Comparison of ENCODE assay signal across 8 mouse cellular contexts in genomic region chr7:4924483-4924882, GRCm38 (mm10). TPM values are rescaled to one million over a fixed set of nuclear protein-coding genes. Genes with fewer than 3 reads are reported as not detected.
DNase-seq lines count a peak whose midpoint lies in the region; ATAC-seq and TF ChIP-seq lines count a peak whose summit lies in the region.

No protein-coding gene starts in this region.

- no peak for DNase-seq in liver, postnatal 0 days
- peak; percentile 52 for DNase-seq in limb, embryonic 11.5 days (ENCODE audit: low spot score)
- DNase-seq in layer of hippocampus, adult 11-12 months (ENCODE audit: low spot score) = no peak
- DNase-seq in cerebellum, adult 11 months = no peak

- H3K4me2 ChIP-seq in liver, embryonic 12.5 days = peak overlapping the region; percentile 56; the same call in 1 of the 2 replicates
- H3K4me2 ChIP-seq in liver, postnatal 0 days (ENCODE audit: low read depth, low read length) = no peak overlapping the region
- peak overlapping the region; percentile 59 for H3K4me2 ChIP-seq in embryonic facial prominence, embryonic 15.5 days (replicated peaks)
- H3K4me2 ChIP-seq in limb, embryonic 11.5 days (ENCODE audit: low read depth, severe bottlenecking) = peak overlapping the region; percentile 71

- peaks cover 73% of the 10 kb centered on the region for H3K27me3 ChIP-seq in liver, embryonic 12.5 days (replicated peaks)
- H3K27me3 ChIP-seq in liver, postnatal 0 days (ENCODE audit: insufficient read depth, low read length) = peaks cover 23% of the 10 kb centered on the region
- H3K27me3 ChIP-seq in embryonic facial prominence, embryonic 15.5 days = no peaks in the 10 kb centered on the region
- no peaks in the 10 kb centered on the region for H3K27me3 ChIP-seq in limb, embryonic 11.5 days (ENCODE audit: control insufficient read depth, insufficient read depth, low read length)
- H3K27me3 ChIP-seq in small intestine, adult 2 months (ENCODE audit: control insufficient read depth, insufficient read depth, low read length) = peaks cover 12% of the 10 kb centered on the region; the same call in 1 of the 2 replicates

- no peak overlapping the region for H3K27ac ChIP-seq in liver, embryonic 12.5 days
- no peak overlapping the region for H3K27ac ChIP-seq in liver, postnatal 0 days (ENCODE audit: low read depth)
- peak overlapping the region; percentile 91 for H3K27ac ChIP-seq in embryonic facial prominence, embryonic 15.5 days (replicated peaks)
- peak overlapping the region; percentile 88 for H3K27ac ChIP-seq in limb, embryonic 11.5 days (replicated peaks; ENCODE audit: low read depth, low read length)
- peak overlapping the region; percentile 39 for H3K27ac ChIP-seq in small intestine, adult 2 months (ENCODE audit: insufficient read depth, low read depth, low read length)

- TF ChIP-seq CTCF in liver, postnatal 0 days (IDR thresholded peaks at IDR 0.05; ENCODE audit: low read depth) = no peak
- no peak for TF ChIP-seq CTCF in small intestine, adult 2 months (IDR thresholded peaks at IDR 0.05; ENCODE audit: extremely low read depth, insufficient read length, insufficient replicate concordance, low read depth, low read length)

- TF ChIP-seq POLR2A in small intestine, adult 2 months (IDR thresholded peaks at IDR 0.05; ENCODE audit: low read depth, low read length) = no peak

- peaks cover 16% of the 10 kb centered on the region for H3K36me3 ChIP-seq in liver, embryonic 12.5 days
- H3K36me3 ChIP-seq in liver, postnatal 0 days (replicated peaks; ENCODE audit: insufficient read depth, low read length) = peaks cover 10% of the 10 kb centered on the region
- peaks cover 17% of the 10 kb centered on the region for H3K36me3 ChIP-seq in embryonic facial prominence, embryonic 15.5 days
- H3K36me3 ChIP-seq in limb, embryonic 11.5 days (ENCODE audit: control insufficient read depth, insufficient read depth, low read length) = peaks cover 13% of the 10 kb centered on the region; the same call in 1 of the 2 replicates
- peaks cover 13% of the 10 kb centered on the region for H3K36me3 ChIP-seq in small intestine, adult 2 months (ENCODE audit: control insufficient read depth, insufficient read depth, low read length)

- peaks cover 47% of the 10 kb centered on the region for H3K4me1 ChIP-seq in liver, embryonic 12.5 days
- H3K4me1 ChIP-seq in liver, postnatal 0 days (ENCODE audit: insufficient read depth) = peaks cover 15% of the 10 kb centered on the region
- peaks cover 51% of the 10 kb centered on the region for H3K4me1 ChIP-seq in embryonic facial prominence, embryonic 15.5 days
- H3K4me1 ChIP-seq in limb, embryonic 11.5 days (ENCODE audit: control insufficient read depth, insufficient read depth, low read length) = peaks cover 53% of the 10 kb centered on the region
- H3K4me1 ChIP-seq in small intestine, adult 2 months (ENCODE audit: control insufficient read depth, insufficient read depth, insufficient read length, low read length) = peaks cover 2% of the 10 kb centered on the region

- no peak for TF ChIP-seq EP300 in liver, postnatal 0 days (IDR thresholded peaks at IDR 0.05; ENCODE audit: low read depth)

- H3K4me3 ChIP-seq in liver, embryonic 12.5 days = no peak overlapping the region
- H3K4me3 ChIP-seq in liver, postnatal 0 days (ENCODE audit: low read depth, low read length) = no peak overlapping the region
- peak overlapping the region; percentile 34 for H3K4me3 ChIP-seq in embryonic facial prominence, embryonic 15.5 days (replicated peaks)
- peak overlapping the region; percentile 20 for H3K4me3 ChIP-seq in limb, embryonic 11.5 days (ENCODE audit: low read depth, low read length)
- H3K4me3 ChIP-seq in small intestine, adult 2 months (ENCODE audit: low read depth, low read length) = no peak overlapping the region

- ATAC-seq in liver, embryonic 12.5 days = no peak
- no peak for ATAC-seq in liver, postnatal 0 days
- no peak for ATAC-seq in embryonic facial prominence, embryonic 15.5 days (ENCODE audit: insufficient number of reproducible peaks, low FRiP score, low TSS enrichment, low read depth)
- no peak for ATAC-seq in limb, embryonic 11.5 days (ENCODE audit: insufficient number of reproducible peaks, low FRiP score, low TSS enrichment, low read depth)
- no peak for ATAC-seq in CD4-positive, CD25-positive, alpha-beta regulatory T cell, adult 4 months

- WGBS in liver, embryonic 12.5 days (ENCODE audit: insufficient replicate concordance) = 5% methylated on average over 4 of the region's 4 CpGs
- WGBS in liver, postnatal 0 days (ENCODE audit: insufficient replicate concordance) = 5% methylated on average over 4 of the region's 4 CpGs
- WGBS in embryonic facial prominence, embryonic 15.5 days = under 1% methylated on average over 4 of the region's 4 CpGs
- 1% methylated on average over 4 of the region's 4 CpGs for WGBS in limb, embryonic 11.5 days
- WGBS in small intestine, adult 2 months = 2% methylated on average over 4 of the region's 4 CpGs

- no peaks in the 10 kb centered on the region for H3K9me3 ChIP-seq in liver, embryonic 12.5 days (replicated peaks)
- no peaks in the 10 kb centered on the region for H3K9me3 ChIP-seq in liver, postnatal 0 days (ENCODE audit: low read length)
- H3K9me3 ChIP-seq in embryonic facial prominence, embryonic 15.5 days (replicated peaks) = no peaks in the 10 kb centered on the region
- no peaks in the 10 kb centered on the region for H3K9me3 ChIP-seq in limb, embryonic 11.5 days (ENCODE audit: control insufficient read depth, low read length)

- H3K9ac ChIP-seq in liver, embryonic 12.5 days = peak overlapping the region; percentile 12; the same call in 1 of the 2 replicates
- no peak overlapping the region for H3K9ac ChIP-seq in liver, postnatal 0 days (replicated peaks)
- no peak overlapping the region; the same call in 1 of the 2 replicates for H3K9ac ChIP-seq in embryonic facial prominence, embryonic 15.5 days
- peak overlapping the region; percentile 67; the same call in 1 of the 2 replicates for H3K9ac ChIP-seq in limb, embryonic 11.5 days (ENCODE audit: low read length)

RNA-seq across cellular contexts. Expression of gene Ssc5d, which starts 1.1 kb away (rescaled TPM):
- polyA plus RNA-seq in liver, embryonic 12.5 days (2016; fragmentation: Nextera tagmentation; extraction: Ambion mirVana) = 0.13 and 0.19 TPM in 2 replicates
- polyA plus RNA-seq in liver, postnatal 0 days (2015; fragmentation: Nextera tagmentation; extraction: Ambion mirVana) = 0.06 TPM in 2 replicates
- polyA plus RNA-seq in embryonic facial prominence, embryonic 15.5 days (2015; fragmentation: Nextera tagmentation; extraction: Ambion mirVana) = 4.7 and 5.5 TPM in 2 replicates
- polyA plus RNA-seq in limb, embryonic 11.5 days (2014; fragmentation: Nextera tagmentation; extraction: Ambion mirVana) = 1.7 and 1.9 TPM in 2 replicates
- polyA plus RNA-seq in small intestine, adult 2 months (2012; rRNA removed) = 3.3 and 4.5 TPM in 2 replicates
- under 1 TPM in 1 of 2 experiments, not detected in 1; 0.12 TPM for polyA plus RNA-seq in CD4-positive, CD25-positive, alpha-beta regulatory T cell, adult 4 months (2017; shearing (Covaris generic))

RNA-seq across cellular contexts. Expression of gene Nat14, which starts 2.7 kb away (rescaled TPM):
- 0.54 and 0.67 TPM in 2 replicates for polyA plus RNA-seq in liver, embryonic 12.5 days (2016; fragmentation: Nextera tagmentation; extraction: Ambion mirVana)
- 0.09 and 0.20 TPM in 2 replicates for polyA plus RNA-seq in liver, postnatal 0 days (2015; fragmentation: Nextera tagmentation; extraction: Ambion mirVana)
- polyA plus RNA-seq in embryonic facial prominence, embryonic 15.5 days (2015; fragmentation: Nextera tagmentation; extraction: Ambion mirVana) = 5.1 and 5.5 TPM in 2 replicates
- polyA plus RNA-seq in limb, embryonic 11.5 days (2014; fragmentation: Nextera tagmentation; extraction: Ambion mirVana) = 1.9 and 2.9 TPM in 2 replicates
- 4.3 and 6.2 TPM in 2 replicates for polyA plus RNA-seq in small intestine, adult 2 months (2012; rRNA removed)
- polyA plus RNA-seq in CD4-positive, CD25-positive, alpha-beta regulatory T cell, adult 4 months (2017; shearing (Covaris generic)) = under 1 TPM in 1 of 2 experiments, not detected in 1; 0.61 TPM

RNA-seq across cellular contexts. Expression of gene Zfp628, which starts 9.5 kb away (rescaled TPM):
- polyA plus RNA-seq in liver, embryonic 12.5 days (2016; fragmentation: Nextera tagmentation; extraction: Ambion mirVana) = 2.4 and 2.7 TPM in 2 replicates
- 0.90 and 1.0 TPM in 2 replicates for polyA plus RNA-seq in liver, postnatal 0 days (2015; fragmentation: Nextera tagmentation; extraction: Ambion mirVana)
- 4.1 and 4.9 TPM in 2 replicates for polyA plus RNA-seq in embryonic facial prominence, embryonic 15.5 days (2015; fragmentation: Nextera tagmentation; extraction: Ambion mirVana)
- 3.8 and 4.2 TPM in 2 replicates for polyA plus RNA-seq in limb, embryonic 11.5 days (2014; fragmentation: Nextera tagmentation; extraction: Ambion mirVana)
- polyA plus RNA-seq in small intestine, adult 2 months (2012; rRNA removed) = 15.7 and 41.4 TPM in 2 replicates
- 1 to 10 TPM in 1 of 2 experiments, under 1 TPM in 1; 0.99 to 1.5 TPM for polyA plus RNA-seq in CD4-positive, CD25-positive, alpha-beta regulatory T cell, adult 4 months (2017; shearing (Covaris generic))

RNA-seq across cellular contexts. Expression of gene Gm36210, which starts 18.2 kb away (rescaled TPM):
- polyA plus RNA-seq in liver, embryonic 12.5 days (2016; fragmentation: Nextera tagmentation; extraction: Ambion mirVana) = 0.10 TPM in 1 of 2 replicates, not detected in the other
- not detected in 2 replicates for polyA plus RNA-seq in liver, postnatal 0 days (2015; fragmentation: Nextera tagmentation; extraction: Ambion mirVana)
- not detected in 2 replicates for polyA plus RNA-seq in embryonic facial prominence, embryonic 15.5 days (2015; fragmentation: Nextera tagmentation; extraction: Ambion mirVana)
- not detected in 2 replicates for polyA plus RNA-seq in limb, embryonic 11.5 days (2014; fragmentation: Nextera tagmentation; extraction: Ambion mirVana)
- polyA plus RNA-seq in small intestine, adult 2 months (2012; rRNA removed) = not detected in 2 replicates
- not detected for polyA plus RNA-seq in CD4-positive, CD25-positive, alpha-beta regulatory T cell, adult 4 months (2017; shearing (Covaris generic))

RNA-seq across cellular contexts. Expression of gene Sbk2, which starts 39.7 kb away (rescaled TPM):
- polyA plus RNA-seq in liver, embryonic 12.5 days (2016; fragmentation: Nextera tagmentation; extraction: Ambion mirVana) = not detected in 2 replicates
- polyA plus RNA-seq in liver, postnatal 0 days (2015; fragmentation: Nextera tagmentation; extraction: Ambion mirVana) = 0.09 TPM in 1 of 2 replicates, not detected in the other
- 0.32 and 1.1 TPM in 2 replicates for polyA plus RNA-seq in embryonic facial prominence, embryonic 15.5 days (2015; fragmentation: Nextera tagmentation; extraction: Ambion mirVana)
- polyA plus RNA-seq in limb, embryonic 11.5 days (2014; fragmentation: Nextera tagmentation; extraction: Ambion mirVana) = 0.08 and 0.18 TPM in 2 replicates
- polyA plus RNA-seq in small intestine, adult 2 months (2012; rRNA removed) = 0.06 and 0.11 TPM in 2 replicates
- not detected for polyA plus RNA-seq in CD4-positive, CD25-positive, alpha-beta regulatory T cell, adult 4 months (2017; shearing (Covaris generic))

Comparison
In these comparisons a context has a peak if more than half of its experiments do, and no peak if none do; other contexts are left out.
1. H3K9ac ChIP-seq: peak in liver, embryonic 12.5 days (single experiment) and limb, embryonic 11.5 days (single experiment); none in liver, postnatal 0 days (single experiment) and embryonic facial prominence, embryonic 15.5 days (single experiment).
2. H3K27ac ChIP-seq: peak in embryonic facial prominence, embryonic 15.5 days (single experiment), limb, embryonic 11.5 days (single experiment) and small intestine, adult 2 months (single experiment); none in liver, embryonic 12.5 days (single experiment) and liver, postnatal 0 days (single experiment).
3. H3K4me3 ChIP-seq: peak in embryonic facial prominence, embryonic 15.5 days (single experiment) and limb, embryonic 11.5 days (single experiment); none in liver, embryonic 12.5 days (single experiment), liver, postnatal 0 days (single experiment) and small intestine, adult 2 months (single experiment).